Mouse (Mus musculus): ENCODE measurements around the gene 1500011B03Rik.

The 1500011B03Rik gene

GRCm38 (mm10) chr5:114809181-114809756 lies 14.0 kb downstream of the 1500011B03Rik start:
- DNase-seq (ENCODE audit: low read depth, low spot score): no peak

GRCm38 (mm10) chr5:114808385-114808784 lies 14.9 kb downstream of the 1500011B03Rik start:
- no peak for DNase-seq (ENCODE audit: low read depth, low spot score)

- no peak for DNase-seq (ENCODE audit: low read depth, low spot score)
These were observed 15.4 kb downstream of the 1500011B03Rik start for GRCm38 (mm10) chr5:114807893-114808292.

- DNase-seq (ENCODE audit: low read depth, low spot score): no peak
These were observed 15.8 kb downstream of the 1500011B03Rik start for GRCm38 (mm10) chr5:114807468-114807867.

GRCm38 (mm10) chr5:114807063-114807462 lies 16.2 kb downstream of the 1500011B03Rik start:
- no peak for DNase-seq (ENCODE audit: low read depth, low spot score)

- DNase-seq (ENCODE audit: low read depth, low spot score): no peak
These were observed 16.6 kb downstream of the 1500011B03Rik start for GRCm38 (mm10) chr5:114806636-114807035.

GRCm38 (mm10) chr5:114805436-114806350 lies 17.6 kb downstream of the 1500011B03Rik start:
- no peak for DNase-seq (ENCODE audit: low read depth, low spot score)

- DNase-seq (ENCODE audit: low read depth, low spot score): no peak
These were observed 18.3 kb downstream of the 1500011B03Rik start for GRCm38 (mm10) chr5:114804958-114805357.

- DNase-seq (ENCODE audit: low read depth, low spot score): no peak
These were observed 18.9 kb downstream of the 1500011B03Rik start for GRCm38 (mm10) chr5:114804335-114804734.

GRCm38 (mm10) chr5:114803231-114803630 lies 20.0 kb downstream of the 1500011B03Rik start:
- DNase-seq (ENCODE audit: low read depth, low spot score): no peak

GRCm38 (mm10) chr5:114801841-114802240 lies 21.4 kb downstream of the 1500011B03Rik start:
- DNase-seq (ENCODE audit: low read depth, low spot score): no peak

GRCm38 (mm10) chr5:114801049-114801448 lies 22.2 kb downstream of the 1500011B03Rik start:
- DNase-seq (ENCODE audit: low read depth, low spot score): no peak

- no peak for DNase-seq (ENCODE audit: low read depth, low spot score)
These were observed 23.4 kb downstream of the 1500011B03Rik start for GRCm38 (mm10) chr5:114799848-114800247.

GRCm38 (mm10) chr5:114797253-114797652 lies 26.0 kb downstream of the 1500011B03Rik start:
- no peak for DNase-seq (ENCODE audit: low read depth, low spot score)

- no peak for DNase-seq (ENCODE audit: low read depth, low spot score)
These were observed 26.8 kb downstream of the 1500011B03Rik start for GRCm38 (mm10) chr5:114796299-114797012.

GRCm38 (mm10) chr5:114795653-114796052 lies 27.6 kb downstream of the 1500011B03Rik start:
- no peak for DNase-seq (ENCODE audit: low read depth, low spot score)

GRCm38 (mm10) chr5:114795231-114795630 lies 28.0 kb downstream of the 1500011B03Rik start:
- no peak for DNase-seq (ENCODE audit: low read depth, low spot score)

GRCm38 (mm10) chr5:114794609-114795008 lies 28.7 kb downstream of the 1500011B03Rik start:
- DNase-seq (ENCODE audit: low read depth, low spot score): no peak

GRCm38 (mm10) chr5:114793317-114793716 lies 30.0 kb downstream of the 1500011B03Rik start:
- no peak for DNase-seq (ENCODE audit: low read depth, low spot score)

GRCm38 (mm10) chr5:114785196-114785595 lies 38.1 kb downstream of the 1500011B03Rik start:
- DNase-seq (ENCODE audit: low read depth, low spot score): no peak

GRCm38 (mm10) chr5:114784622-114785165 lies 38.6 kb downstream of the 1500011B03Rik start:
- DNase-seq (ENCODE audit: low read depth, low spot score): no peak

All from c-Kit-negative CD71-positive TER-119-positive erythroid progenitor cells, embryonic 14.5 days (primary cell).